Mouse (Mus musculus) embryonic facial prominence, embryonic 14.5 days (tissue): ENCODE results near the gene Gm13276. TPM values are rescaled to one million over a fixed set of nuclear protein-coding genes. Genes with fewer than 3 reads are reported as not detected.
"Not testable (repeated sequence)": the region's sequence is repeated elsewhere in the genome, so short reads cannot be mapped to it uniquely, and the experiment has no call there.

Experiments
- ATAC-seq: fragments of 200-750 bp; cut with Nextera tagmentation; 2 replicates; pipeline ENCODE4 v1.8.0; 2017; ENCODE audit warnings: low read depth, moderate number of reproducible peaks, moderate TSS enrichment
- DNase-seq: peaks from one replicate; pipeline ENCODE4 v3.0.0-alpha.2; 2015; ENCODE audit warnings: low spot score
- H3K27ac ChIP-seq: fragments of 300-500 bp; sonication (generic); replicated peaks from 2 replicates; pipeline ENCODE4 v1.5.1; 2014; ENCODE audit warnings: low read depth, mild to moderate bottlenecking, low read length, moderate library complexity
- H3K27me3 ChIP-seq: fragments of 300-500 bp; sonication (generic); replicated peaks from 2 replicates; pipeline ENCODE4 v1.6.1; 2014; ENCODE audit warnings: low read length; ENCODE audit not compliant: control insufficient read depth, insufficient read depth
- H3K36me3 ChIP-seq: fragments of 300-500 bp; sonication (generic); 2 replicates; pipeline ENCODE4 v1.6.1; 2014; ENCODE audit warnings: low read length, mixed read lengths; ENCODE audit not compliant: control insufficient read depth, insufficient read depth
- H3K4me1 ChIP-seq: fragments of 300-500 bp; sonication (generic); 2 replicates; pipeline ENCODE4 v1.6.1; 2014; ENCODE audit warnings: antibody characterized with exemption, low read length; ENCODE audit not compliant: control insufficient read depth, insufficient read depth
- H3K4me2 ChIP-seq: fragments of 300-500 bp; sonication (generic); 2 replicates; pipeline ENCODE4 v1.6.1; 2014; ENCODE audit warnings: low read depth, mild to moderate bottlenecking, low read length, moderate library complexity, mixed read lengths
- H3K4me3 ChIP-seq: fragments of 300-500 bp; sonication (generic); 2 replicates; pipeline ENCODE4 v1.5.1; 2014; ENCODE audit warnings: low read depth, mild to moderate bottlenecking, low read length
- H3K9ac ChIP-seq: fragments of 300-500 bp; sonication (generic); 2 replicates; pipeline ENCODE4 v1.6.1; 2014; ENCODE audit warnings: low read depth, mild to moderate bottlenecking, low read length, moderate library complexity, mixed read lengths
- H3K9me3 ChIP-seq: fragments of 300-500 bp; sonication (generic); 2 replicates; pipeline ENCODE4 v1.6.1; 2016; ENCODE audit warnings: low read length; ENCODE audit not compliant: control insufficient read depth
- WGBS: fragments of 180-500 bp; shearing (Covaris S2); extraction: QIAGEN DNeasy Blood & Tissue Kit; methylation state at CpG from one replicate; pipeline ENCODE4 v1.1.7; 2014; 5-methylcytosine and 5-hydroxymethylcytosine counted together
- polyA plus RNA-seq: library from polyadenylated mRNA; unstranded; fragments of >200 nt; fragmentation: Nextera tagmentation; extraction: Ambion mirVana; gene quantifications from 2 replicates; pipeline ENCODE4 v1.2.1, GENCODE M21; 2014

Gm13276 gene
- polyA plus RNA-seq, 1 experiment from 2014 or later = not detected

DNA sequence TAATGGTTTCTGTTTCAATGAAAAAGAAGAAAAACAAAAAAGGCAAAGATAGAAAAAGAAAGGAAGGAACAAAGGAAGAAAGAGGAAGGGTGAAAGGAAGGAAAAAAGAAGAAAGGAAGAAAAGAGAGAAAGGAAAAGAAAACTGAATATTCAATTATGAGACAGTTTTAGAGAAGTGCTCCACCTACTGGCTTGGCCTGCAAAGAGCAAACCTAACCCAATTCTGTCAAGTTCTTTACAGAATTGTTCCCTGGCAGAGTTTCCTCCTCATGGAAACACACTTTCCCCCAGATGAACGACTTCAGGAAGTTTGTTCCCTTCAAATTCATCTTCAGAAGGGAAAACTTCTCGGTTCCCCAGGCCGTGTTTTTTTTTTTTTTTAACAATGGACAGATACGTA is 37.5 kb downstream of the Gm13276 start:
- no peaks in the 10 kb centered on the region for H3K9me3 ChIP-seq
- peak; percentile 4 for DNase-seq
- H3K36me3 ChIP-seq = no peaks in the 10 kb centered on the region
- H3K4me3 ChIP-seq = no peak overlapping the region
- ATAC-seq = no peak
- H3K4me1 ChIP-seq = no peaks in the 10 kb centered on the region
- no peak overlapping the region for H3K9ac ChIP-seq
- WGBS = 29% methylated on average over 4 of the region's 4 CpGs
- H3K27me3 ChIP-seq = no peaks in the 10 kb centered on the region
- H3K27ac ChIP-seq = no peak overlapping the region
- no peak overlapping the region for H3K4me2 ChIP-seq

DNA sequence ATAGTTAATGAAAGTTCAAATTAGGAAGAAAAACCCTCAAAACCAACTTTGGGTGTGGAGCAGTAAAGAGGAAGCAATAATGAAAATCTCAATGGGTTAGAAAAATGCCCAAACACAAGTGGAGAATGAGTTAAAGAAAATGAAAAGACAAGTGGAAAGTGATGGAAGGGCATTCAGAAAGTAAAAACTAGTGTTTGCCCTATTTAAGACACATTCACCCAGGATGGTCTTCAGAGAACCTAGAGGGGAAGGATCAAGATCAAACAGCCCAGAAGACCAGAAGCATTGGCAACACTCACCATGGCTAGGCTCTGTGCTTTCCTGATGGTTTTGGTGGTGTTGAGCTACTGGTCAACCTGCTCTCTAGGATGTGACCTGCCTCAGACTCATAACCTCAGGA is 41.6 kb downstream of the Gm13276 start, which contains the start of gene Ifna6:
Gene Ifna6, plus strand, starts transcription at position 301 of the 400 bp plus-strand sequence.
- not testable (repeated sequence) for H3K4me3 ChIP-seq, H3K36me3 ChIP-seq, H3K9ac ChIP-seq, H3K4me2 ChIP-seq, H3K27me3 ChIP-seq, H3K9me3 ChIP-seq, DNase-seq, H3K27ac ChIP-seq, ATAC-seq, H3K4me1 ChIP-seq

DNA sequence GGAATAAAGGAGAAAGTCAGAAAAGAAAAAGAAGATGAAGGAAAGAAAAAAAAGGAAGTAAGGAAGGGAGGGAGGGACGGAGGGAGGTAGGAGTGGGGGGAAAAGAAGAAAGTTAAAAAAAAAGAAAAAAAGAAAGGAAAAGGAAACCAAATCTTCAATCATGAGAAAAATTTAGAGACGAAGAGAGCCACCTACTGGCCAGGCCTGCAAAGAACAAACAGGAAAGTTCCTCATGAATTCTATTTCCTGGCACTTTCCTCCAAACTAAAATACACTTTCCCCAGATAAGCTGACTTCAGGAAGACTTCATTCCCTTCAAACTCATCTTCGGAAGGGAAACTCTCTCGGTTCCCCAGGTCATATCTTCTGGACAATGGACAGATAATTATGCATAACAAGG is 45.0 kb downstream of the Gm13276 start:
- ATAC-seq (no peak), DNase-seq (peak; percentile 12)
- H3K4me1 ChIP-seq = no peaks in the 10 kb centered on the region
- H3K27me3 ChIP-seq = no peaks in the 10 kb centered on the region
- H3K9ac ChIP-seq = no peak overlapping the region
- no peaks in the 10 kb centered on the region for H3K36me3 ChIP-seq
- H3K27ac ChIP-seq = no peak overlapping the region
- H3K9me3 ChIP-seq = no peaks in the 10 kb centered on the region
- WGBS = 33% methylated on average over 4 of the region's 4 CpGs
- H3K4me3 ChIP-seq = no peak overlapping the region
- H3K4me2 ChIP-seq = no peak overlapping the region

DNA sequence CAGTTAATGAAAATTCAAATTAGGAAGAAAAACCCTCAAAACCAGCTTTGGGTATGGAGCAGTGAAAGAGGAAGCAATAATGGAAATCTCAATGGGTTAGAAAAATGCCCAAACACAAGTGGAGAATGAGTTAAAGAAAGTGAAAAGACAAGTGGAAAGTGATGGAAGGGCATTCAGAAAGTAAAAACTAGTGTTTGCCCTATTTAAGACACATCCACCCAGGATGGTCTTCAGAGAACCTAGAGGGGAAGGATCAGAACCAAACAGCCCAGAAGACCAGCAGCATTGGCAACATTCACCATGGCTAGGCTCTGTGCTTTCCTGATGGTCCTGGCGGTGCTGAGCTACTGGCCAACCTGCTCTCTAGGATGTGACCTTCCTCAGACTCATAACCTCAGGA is 49.7 kb downstream of the Gm13276 start, which contains the start of gene Ifna5:
Gene Ifna5, plus strand, starts transcription at position 301 of the 400 bp plus-strand sequence.
- H3K4me3 ChIP-seq, H3K4me2 ChIP-seq, H3K36me3 ChIP-seq, H3K27me3 ChIP-seq, H3K27ac ChIP-seq, ATAC-seq, DNase-seq, H3K9ac ChIP-seq, H3K4me1 ChIP-seq, H3K9me3 ChIP-seq: not testable (repeated sequence)
- no CpG with 5 or more reads among the region's 1 CpGs for WGBS

Other genes with a start within 250 kb of the Gm13276 start
- not detected in 2 replicates for gene Ifna15, start 227.5 kb upstream of the Gm13276 start, polyA plus RNA-seq
- gene Ifna14, start 213.9 kb upstream of the Gm13276 start, polyA plus RNA-seq = not detected in 2 replicates
- gene Ifna9, start 193.3 kb upstream of the Gm13276 start, polyA plus RNA-seq = not detected in 2 replicates
- not detected in 2 replicates for gene Ifna12, start 182.3 kb upstream of the Gm13276 start, polyA plus RNA-seq
- not detected in 2 replicates for gene C87499, start 151.3 kb upstream of the Gm13276 start, polyA plus RNA-seq
- gene Ifna13, start 141.2 kb upstream of the Gm13276 start, polyA plus RNA-seq = not detected in 2 replicates
- not detected in 2 replicates for gene Ifna16, start 108.8 kb upstream of the Gm13276 start, polyA plus RNA-seq
- not detected in 2 replicates for gene Ifna2, start 101.8 kb upstream of the Gm13276 start, polyA plus RNA-seq
- gene Ifnab, start 94.3 kb upstream of the Gm13276 start, polyA plus RNA-seq = not detected in 2 replicates
- gene Gm26566, start 63.9 kb upstream of the Gm13276 start, polyA plus RNA-seq = 1.2 and 2.0 TPM in 2 replicates
- 126 and 129 TPM in 2 replicates for gene Klhl9, start 63.2 kb upstream of the Gm13276 start, polyA plus RNA-seq
- not detected in 2 replicates for gene Gm13271, start 30.8 kb upstream of the Gm13276 start, polyA plus RNA-seq
- 0.17 and 0.28 TPM in 2 replicates for gene Gm13283, start 25.6 kb upstream of the Gm13276 start, polyA plus RNA-seq
- gene Gm13290, start 11.9 kb upstream of the Gm13276 start, polyA plus RNA-seq = 0.48 TPM in 1 of 2 replicates, not detected in the other
- gene Gm13289, start 8.8 kb upstream of the Gm13276 start, polyA plus RNA-seq = not detected in 2 replicates
- not detected in 2 replicates for gene Gm13272, start 5.9 kb upstream of the Gm13276 start, polyA plus RNA-seq
- gene Ifnz, start 3.6 kb upstream of the Gm13276 start, polyA plus RNA-seq = 0.16 and 0.31 TPM in 2 replicates
- gene Gm13277, start 2.9 kb downstream of the Gm13276 start, polyA plus RNA-seq = not detected in 2 replicates
- not detected in 2 replicates for gene Gm13278, start 5.8 kb downstream of the Gm13276 start, polyA plus RNA-seq
- not detected in 2 replicates for gene Gm13275, start 8.8 kb downstream of the Gm13276 start, polyA plus RNA-seq
- not detected in 2 replicates for gene Gm13279, start 11.7 kb downstream of the Gm13276 start, polyA plus RNA-seq
- 0.67 and 0.74 TPM in 2 replicates for gene Gm13285, start 14.0 kb downstream of the Gm13276 start, polyA plus RNA-seq
- 0.54 TPM in 1 of 2 replicates, not detected in the other for gene Gm13287, start 17.5 kb downstream of the Gm13276 start, polyA plus RNA-seq
- gene Gm13288, start 19.8 kb downstream of the Gm13276 start, polyA plus RNA-seq = 0.21 TPM in 1 of 2 replicates, not detected in the other
- not detected in 2 replicates for gene Ifna7, start 30.5 kb downstream of the Gm13276 start, polyA plus RNA-seq
- gene Ifna11, start 34.2 kb downstream of the Gm13276 start, polyA plus RNA-seq = not detected in 2 replicates
- gene Ifna6, start 41.7 kb downstream of the Gm13276 start, polyA plus RNA-seq = not detected in 2 replicates
- not detected in 2 replicates for gene Ifna5, start 49.8 kb downstream of the Gm13276 start, polyA plus RNA-seq
- not detected in 2 replicates for gene Ifna4, start 56.2 kb downstream of the Gm13276 start, polyA plus RNA-seq
- gene Ifna1, start 64.4 kb downstream of the Gm13276 start, polyA plus RNA-seq = not detected in 2 replicates
- not detected in 2 replicates for gene Ifne, start 94.5 kb downstream of the Gm13276 start, polyA plus RNA-seq